Mouse (Mus musculus) liver, adult 2 months (tissue): ENCODE data around the gene Armc7. TPM values are rescaled to one million over a fixed set of nuclear protein-coding genes. Genes with fewer than 3 reads are reported as not detected.

Experiments
- DNase-seq: peaks from one replicate; pipeline ENCODE4 v3.0.0-alpha.2; 2011; ENCODE audit warnings: low read depth, low spot score; ENCODE audit errors: extremely low read depth
- H3K27ac ChIP-seq: fragments of 200-500 bp; replicated peaks from 2 replicates; pipeline ENCODE4 v1.5.1; 2012; ENCODE audit warnings: low read depth, mild to moderate bottlenecking, control low read depth, inconsistent platforms, low read length; ENCODE audit not compliant: insufficient read depth
- H3K27me3 ChIP-seq: fragments of 200-500 bp; 2 replicates; pipeline ENCODE4 v1.6.1; 2012; ENCODE audit warnings: mild to moderate bottlenecking, moderate library complexity, low read length, inconsistent platforms; ENCODE audit not compliant: control insufficient read depth, insufficient read depth
- H3K36me3 ChIP-seq: fragments of 200-500 bp; 2 replicates; pipeline ENCODE4 v1.6.1; 2012; ENCODE audit warnings: low read length, inconsistent platforms; ENCODE audit not compliant: control insufficient read depth, insufficient read depth
- H3K4me1 ChIP-seq: fragments of 200-500 bp; 2 replicates; pipeline ENCODE4 v1.6.1; 2011; ENCODE audit warnings: low read length; ENCODE audit not compliant: control insufficient read depth, insufficient read depth
- H3K4me3 ChIP-seq: fragments of 200-500 bp; 2 replicates; pipeline ENCODE4 v1.5.1; 2011; ENCODE audit warnings: low read depth, mild to moderate bottlenecking, control low read depth, low read length, moderate library complexity; ENCODE audit not compliant: insufficient read depth
- H3K79me2 ChIP-seq: fragments of 200-500 bp; 2 replicates; pipeline ENCODE4 v1.6.1; 2012; ENCODE audit warnings: inconsistent platforms, mild to moderate bottlenecking, low read length, moderate library complexity; ENCODE audit not compliant: control insufficient read depth, insufficient read depth
- H3K9ac ChIP-seq: fragments of 200-500 bp; 2 replicates; pipeline ENCODE4 v1.6.1; 2012; ENCODE audit warnings: low read depth, mild to moderate bottlenecking, control low read depth, inconsistent platforms, low read length
- CTCF ChIP-seq: fragments of 200-500 bp; IDR thresholded peaks from 2 replicates; pipeline ENCODE4 v1.5.1; 2011; ENCODE audit warnings: low read depth, low read length, control low read depth
- POLR2A ChIP-seq: fragments of 200-500 bp; IDR thresholded peaks from 2 replicates; pipeline ENCODE4 v1.6.1; 2011; ENCODE audit warnings: low read length, control low read depth; ENCODE audit not compliant: insufficient read depth; ENCODE audit errors: extremely low read depth
- WGBS: fragments of 180-500 bp; shearing (Covaris S2); methylation state at CpG from one replicate; pipeline ENCODE4 v1.1.7; 2018; 5-methylcytosine and 5-hydroxymethylcytosine counted together
- polyA plus RNA-seq: library from polyadenylated mRNA; depleted of rRNA; stranded (reverse); fragments of >200 nt; gene quantifications from 2 replicates; pipeline ENCODE4 v1.2.3, GENCODE M21; 2012
- total RNA-seq: library from RNA; depleted of rRNA; stranded (reverse); fragments of >200 nt; gene quantifications from 2 replicates; pipeline ENCODE4 v1.2.3, GENCODE M21; 2014

The Armc7 gene
- total and polyA plus RNA-seq, 2 experiments = 1.6 to 4.0 TPM

- TF ChIP-seq CTCF = no peak
- DNase-seq = no peak
- no peak overlapping the region for H3K27ac ChIP-seq
- 96% methylated on average over 5 of the region's 5 CpGs for WGBS
- no peak overlapping the region for H3K9ac ChIP-seq
- no peaks in the 10 kb centered on the region for H3K27me3 ChIP-seq
- H3K4me3 ChIP-seq = no peak overlapping the region
- no peaks in the 10 kb centered on the region for H3K36me3 ChIP-seq
- no peaks in the 10 kb centered on the region for H3K79me2 ChIP-seq
- H3K4me1 ChIP-seq = peaks cover 12% of the 10 kb centered on the region
These were observed 19.3 kb upstream of the Armc7 start for GRCm38 (mm10) chr11:115456182-115456581.

GRCm38 (mm10) chr11:115457405-115457804 is 18.1 kb upstream of the Armc7 start:
- Histone ChIP-seq H3K4me1 (peaks cover 19% of the 10 kb centered on the region), H3K4me3 (no peak overlapping the region), H3K27ac (0 out of 2 replicates have a peak overlapping the region, but pooled peaks have one; percentile 19), H3K27me3 (no peaks in the 10 kb centered on the region), H3K9ac (no peak overlapping the region), H3K79me2 (no peaks in the 10 kb centered on the region), H3K36me3 (no peaks in the 10 kb centered on the region)
- no peak for TF ChIP-seq POLR2A
- no peak for TF ChIP-seq CTCF
- peak; percentile 78 for DNase-seq
- WGBS = 30% methylated on average over 6 of the region's 6 CpGs

GRCm38 (mm10) chr11:115460976-115461375 is 14.5 kb upstream of the Armc7 start:
- Histone ChIP-seq H3K36me3 (no peaks in the 10 kb centered on the region), H3K4me1 (peaks cover 24% of the 10 kb centered on the region), H3K79me2 (no peaks in the 10 kb centered on the region), H3K27me3 (no peaks in the 10 kb centered on the region), H3K4me3 (no peak overlapping the region), H3K27ac (no peak overlapping the region), H3K9ac (no peak overlapping the region)
- DNase-seq = no peak
- WGBS = 81% methylated on average over 8 of the region's 8 CpGs
- TF ChIP-seq POLR2A = no peak
- no peak for TF ChIP-seq CTCF

- 21% methylated on average over 5 of the region's 5 CpGs for WGBS
- peaks cover 24% of the 10 kb centered on the region for H3K4me1 ChIP-seq
- peak overlapping the region; percentile 83 for H3K27ac ChIP-seq
- DNase-seq = no peak
- no peak for TF ChIP-seq CTCF
- TF ChIP-seq POLR2A = no peak
- peak overlapping the region; percentile 46; the same call in 1 of the 2 replicates for H3K4me3 ChIP-seq
- H3K27me3 ChIP-seq = no peaks in the 10 kb centered on the region
- H3K36me3 ChIP-seq = no peaks in the 10 kb centered on the region
- peak overlapping the region; percentile 75 for H3K9ac ChIP-seq
- no peaks in the 10 kb centered on the region for H3K79me2 ChIP-seq
These were observed 13.6 kb upstream of the Armc7 start for GRCm38 (mm10) chr11:115461846-115462242.

- H3K4me1 ChIP-seq = peaks cover 21% of the 10 kb centered on the region
- peak within 1 kb of the TSS; percentile 75 for H3K9ac ChIP-seq
- H3K27ac ChIP-seq = peak within 1 kb of the TSS; percentile 83
- WGBS = 32% methylated on average over 16 of the region's 16 CpGs
- peak; percentile 91 for DNase-seq
- no peaks in the 10 kb centered on the region for H3K36me3 ChIP-seq
- peak within 1 kb of the TSS; percentile 58 for H3K4me3 ChIP-seq
- no peaks in the 10 kb centered on the region for H3K79me2 ChIP-seq
- no peaks in the 10 kb centered on the region for H3K27me3 ChIP-seq
- TF ChIP-seq POLR2A (0 out of 2 replicates have a peak, but pooled peaks have one; percentile 27), CTCF (peak; percentile 15; the same call in 1 of the 2 replicates)
These were observed 13.1 kb upstream of the Armc7 start, which contains the start of gene Slc16a5 for GRCm38 (mm10) chr11:115462243-115462891. Slc16a5 (plus strand) TSS chr11:115462474.

GRCm38 (mm10) chr11:115463397-115463796 is 12.1 kb upstream of the Armc7 start:
- Histone ChIP-seq H3K79me2 (no peaks in the 10 kb centered on the region), H3K27me3 (no peaks in the 10 kb centered on the region), H3K4me1 (peaks cover 17% of the 10 kb centered on the region), H3K9ac (no peak overlapping the region), H3K36me3 (no peaks in the 10 kb centered on the region), H3K4me3 (peak overlapping the region; percentile 58; the same call in 1 of the 2 replicates), H3K27ac (no peak overlapping the region)
- WGBS = 48% methylated on average over 11 of the region's 11 CpGs
- peak; percentile 33 for DNase-seq
- TF ChIP-seq CTCF = no peak
- no peak for TF ChIP-seq POLR2A
